Mouse (Mus musculus) bone marrow macrophage, adult 2 months (primary cell): ENCODE measurements around the gene Gm9821. TPM values are rescaled to one million over a fixed set of nuclear protein-coding genes. Genes with fewer than 3 reads are reported as not detected.

Source experiments
- H3K27ac ChIP-seq: 2 replicates; pipeline ENCODE4 v1.5.1; 2012; ENCODE audit warnings: low read depth, low read length; ENCODE audit not compliant: insufficient read depth
- H3K4me1 ChIP-seq: 2 replicates; pipeline ENCODE4 v1.6.1; 2012; ENCODE audit warnings: low read length; ENCODE audit not compliant: control insufficient read depth, insufficient read depth
- H3K4me3 ChIP-seq: 2 replicates; pipeline ENCODE4 v1.5.1; 2012; ENCODE audit warnings: mild to moderate bottlenecking, low read length, moderate library complexity; ENCODE audit not compliant: insufficient read depth
- CTCF ChIP-seq: IDR thresholded peaks from 2 replicates; pipeline ENCODE4 v1.5.1; 2012; ENCODE audit warnings: low read depth, mild to moderate bottlenecking, low read length, moderate library complexity
- POLR2A ChIP-seq: IDR thresholded peaks from 2 replicates; pipeline ENCODE4 v1.6.1; 2012; ENCODE audit warnings: mild to moderate bottlenecking, low read depth, low read length, borderline replicate concordance
- polyA plus RNA-seq: library from polyadenylated mRNA; stranded (reverse); fragments of >200 nt; gene quantifications from 2 replicates; pipeline ENCODE4 v1.2.4, GENCODE M21; 2012; ENCODE audit not compliant: missing spikeins, insufficient read depth, insufficient read length

Gene Gm9821
- not detected in 2 replicates for polyA plus RNA-seq

GRCm38 (mm10) chr2:91945483-91945882 lies at the start of gene Gm9821:
Gm9821 (plus strand) TSS chr2:91945703.
- TF ChIP-seq POLR2A (no peak), CTCF (no peak)
- Histone ChIP-seq H3K27ac (peak within 1 kb of the TSS; percentile 13; the same call in 1 of the 2 replicates), H3K4me3 (no peak within 1 kb of the TSS), H3K4me1 (peaks cover 35% of the 10 kb centered on the region)

DNA sequence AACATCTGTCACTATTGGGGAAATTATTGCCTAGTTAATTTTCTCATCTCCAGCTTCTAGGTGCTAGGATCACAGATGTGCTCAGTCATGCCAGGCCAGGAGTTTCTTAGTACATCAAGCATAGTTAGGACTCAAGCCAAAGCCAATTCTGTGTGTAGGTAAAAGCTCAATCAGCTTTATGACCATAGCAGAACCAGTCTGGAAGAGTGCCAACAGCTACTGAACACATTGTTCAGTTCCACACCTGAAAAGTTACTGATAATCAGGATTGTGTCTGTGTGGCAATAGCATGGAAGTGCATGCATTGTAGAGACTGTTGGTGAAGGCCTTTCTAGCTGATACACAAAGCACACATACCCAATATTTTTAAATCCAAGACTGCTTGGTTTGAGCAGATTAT lies 47.5 kb upstream of the Gm9821 start:
- Histone ChIP-seq H3K27ac (no peak overlapping the region), H3K4me3 (no peak overlapping the region), H3K4me1 (peaks cover 3% of the 10 kb centered on the region; the same call in 1 of the 2 replicates)
- TF ChIP-seq POLR2A (no peak), CTCF (no peak)

DNA sequence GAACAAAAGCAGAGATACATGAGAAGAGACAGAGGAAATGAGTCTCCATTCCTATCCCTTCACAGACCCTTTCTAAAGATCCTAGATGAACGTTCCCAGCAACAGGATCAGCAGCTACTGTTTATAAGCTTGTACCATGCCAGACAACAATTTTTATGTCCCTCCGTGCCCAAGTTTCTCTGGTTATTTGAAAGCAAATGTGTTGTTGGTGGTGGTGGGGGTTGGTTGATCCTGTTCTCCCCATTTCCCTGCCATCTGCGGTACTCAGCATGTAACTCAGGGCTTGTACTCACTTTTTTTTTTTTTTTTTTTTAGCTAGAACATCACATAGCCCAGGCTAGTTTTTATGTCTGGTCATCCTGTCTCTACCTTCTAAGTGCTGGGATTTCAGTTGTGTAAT lies 46.4 kb upstream of the Gm9821 start:
- peaks cover 3% of the 10 kb centered on the region; the same call in 1 of the 2 replicates for H3K4me1 ChIP-seq
- no peak for TF ChIP-seq POLR2A
- TF ChIP-seq CTCF, result no peak
- H3K4me3 ChIP-seq, result no peak overlapping the region

GRCm38 (mm10) chr2:91900431-91900830 lies 45.1 kb upstream of the Gm9821 start:
- TF ChIP-seq CTCF (no peak), POLR2A (no peak)
- H3K4me3 ChIP-seq, result no peak overlapping the region
- no peaks in the 10 kb centered on the region for H3K4me1 ChIP-seq
- no peak overlapping the region for H3K27ac ChIP-seq

More for the DNA sequence above, 46.4 kb upstream of the Gm9821 start:
- no peak overlapping the region for H3K27ac ChIP-seq

DNA sequence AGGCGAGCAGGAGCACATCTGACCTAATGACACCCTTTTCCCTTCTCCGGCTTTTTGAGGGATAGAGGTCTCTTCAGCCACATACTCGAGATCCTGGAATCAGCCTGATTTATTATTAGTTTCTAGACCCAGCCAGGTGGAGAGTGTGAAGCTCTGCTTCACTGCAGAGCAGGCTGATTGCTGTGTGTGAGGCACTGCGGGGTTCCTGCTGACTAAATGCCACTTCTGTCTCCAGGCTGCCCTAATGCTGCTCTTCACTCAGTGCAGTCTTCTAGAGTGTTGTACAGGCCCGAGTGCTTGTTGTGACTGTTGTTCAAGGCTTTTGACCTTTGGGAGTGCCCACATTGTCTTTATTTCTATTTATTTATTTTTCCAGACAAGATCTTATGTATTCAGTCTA lies 43.2 kb upstream of the Gm9821 start:
- Histone ChIP-seq H3K4me1 (no peaks in the 10 kb centered on the region), H3K27ac (no peak overlapping the region), H3K4me3 (no peak overlapping the region)
- TF ChIP-seq CTCF (no peak), POLR2A (no peak)

DNA sequence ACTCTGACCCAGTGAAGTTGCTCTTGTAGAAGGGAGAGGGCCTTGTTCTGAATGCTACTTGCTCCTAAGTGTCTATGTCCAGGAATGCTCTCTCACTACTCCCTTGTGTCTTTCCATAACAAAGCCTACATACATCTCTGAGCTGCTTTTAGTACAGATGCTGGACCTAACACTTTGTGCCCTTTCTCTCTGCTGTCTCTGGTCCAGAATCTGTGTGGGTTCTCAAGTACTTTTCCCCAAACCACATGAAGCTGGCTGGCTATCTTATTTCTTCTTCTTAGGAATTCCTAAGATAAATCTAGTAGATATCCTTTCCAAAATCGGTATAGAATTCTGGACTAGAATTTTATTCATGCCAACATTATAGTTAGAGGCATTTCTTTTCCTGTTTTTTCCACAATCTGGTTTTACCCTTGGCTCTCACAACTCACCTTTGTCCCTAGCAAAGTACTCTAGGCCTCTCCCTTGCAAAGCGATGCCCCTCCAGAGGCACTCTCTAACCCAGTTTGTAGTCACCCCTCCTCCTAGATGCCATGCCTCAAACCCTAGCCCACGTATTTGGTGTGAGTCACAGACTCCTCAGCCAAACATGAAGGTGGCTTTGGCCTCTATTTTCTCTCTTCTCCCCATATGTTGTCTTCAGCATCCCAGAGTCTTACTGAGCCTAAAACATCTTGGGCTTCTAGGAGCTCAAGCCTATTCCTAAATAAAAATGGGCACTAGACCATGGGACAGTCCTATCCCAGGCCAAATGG lies 42.2 kb upstream of the Gm9821 start:
- Histone ChIP-seq H3K27ac (no peak overlapping the region), H3K4me3 (no peak overlapping the region)
- TF ChIP-seq POLR2A (no peak), CTCF (no peak)

DNA sequence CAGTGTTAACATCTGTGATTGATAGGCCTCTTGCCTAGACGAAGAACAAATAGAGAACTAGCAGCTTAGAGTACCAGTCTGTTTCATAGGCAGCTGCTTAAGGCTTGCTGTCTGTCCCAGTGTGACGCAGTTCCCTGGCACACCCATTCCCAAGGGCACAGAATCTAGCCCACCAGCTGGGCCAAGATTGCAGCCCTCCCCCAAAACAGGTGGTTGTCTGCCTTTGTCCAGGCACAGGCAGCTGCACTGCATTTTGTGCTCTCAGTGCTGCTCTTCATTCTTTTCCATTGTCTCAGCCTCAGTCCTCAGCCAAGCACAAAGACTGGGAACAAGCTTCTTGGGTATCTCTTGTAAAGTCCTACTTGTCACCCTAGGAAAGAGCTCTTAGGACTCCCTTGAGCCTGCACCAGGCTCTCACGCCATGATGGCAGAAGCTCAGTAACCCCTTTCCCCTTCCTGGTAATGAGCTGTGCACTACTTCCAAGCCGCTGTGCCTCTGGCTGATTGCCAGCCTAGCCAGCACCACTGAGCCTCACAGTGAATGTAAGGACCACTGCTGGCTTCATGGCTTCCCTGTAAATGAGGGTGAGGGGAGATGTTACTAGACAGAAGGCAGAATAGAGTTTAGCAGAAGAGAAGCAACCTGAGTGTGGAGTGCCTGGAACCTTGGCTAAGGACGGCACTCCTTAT lies 40.7 kb upstream of the Gm9821 start:
- H3K4me1 ChIP-seq, result no peaks in the 10 kb centered on the region
- H3K27ac ChIP-seq, result no peak overlapping the region
- no peak overlapping the region for H3K4me3 ChIP-seq
- no peak for TF ChIP-seq POLR2A
- TF ChIP-seq CTCF, result no peak

More for the DNA sequence above, 42.2 kb upstream of the Gm9821 start:
- no peaks in the 10 kb centered on the region for H3K4me1 ChIP-seq

GRCm38 (mm10) chr2:91906141-91906540 lies 39.4 kb upstream of the Gm9821 start:
- TF ChIP-seq CTCF (no peak), POLR2A (no peak)
- H3K27ac ChIP-seq, result no peak overlapping the region
- no peak overlapping the region for H3K4me3 ChIP-seq
- H3K4me1 ChIP-seq, result no peaks in the 10 kb centered on the region

GRCm38 (mm10) chr2:91912616-91913015 lies 32.9 kb upstream of the Gm9821 start:
- TF ChIP-seq CTCF (no peak), POLR2A (no peak)
- peaks cover 11% of the 10 kb centered on the region for H3K4me1 ChIP-seq
- H3K4me3 ChIP-seq, result no peak overlapping the region
- H3K27ac ChIP-seq, result no peak overlapping the region
